Mouse (Mus musculus) heart, embryonic 10.5 days (tissue): ENCODE measurements around the gene Cacng2. TPM values are rescaled to one million over a fixed set of nuclear protein-coding genes. Genes with fewer than 3 reads are reported as not detected.

Experiments used
- DNase-seq: peaks from one replicate; pipeline ENCODE4 v3.0.0-alpha.2; 2017; ENCODE audit warnings: low spot score
- H3K27ac ChIP-seq: fragments of 300-500 bp; sonication (generic); 2 replicates; pipeline ENCODE4 v1.5.1; 2016; ENCODE audit warnings: mild to moderate bottlenecking
- H3K27me3 ChIP-seq: fragments of 300-500 bp; sonication (generic); 2 replicates; pipeline ENCODE4 v1.6.1; 2016; ENCODE audit warnings: mild to moderate bottlenecking; ENCODE audit not compliant: poor library complexity, insufficient read depth, severe bottlenecking
- H3K36me3 ChIP-seq: fragments of 300-500 bp; sonication (generic); 2 replicates; pipeline ENCODE4 v1.6.1; 2016; ENCODE audit warnings: mild to moderate bottlenecking, moderate library complexity
- H3K4me1 ChIP-seq: fragments of 300-500 bp; sonication (generic); 2 replicates; pipeline ENCODE4 v1.6.1; 2016; ENCODE audit warnings: mild to moderate bottlenecking
- H3K4me3 ChIP-seq: fragments of 300-500 bp; sonication (generic); 2 replicates; pipeline ENCODE4 v1.5.1; 2016; ENCODE audit warnings: mild to moderate bottlenecking, moderate library complexity
- H3K9me3 ChIP-seq: fragments of 300-500 bp; sonication (generic); 2 replicates; pipeline ENCODE4 v1.6.1; 2016; ENCODE audit warnings: mild to moderate bottlenecking, moderate library complexity
- WGBS: fragments of 180-500 bp; shearing (Covaris S2); methylation state at CpG from one replicate; pipeline ENCODE4 v1.1.7; 2016; 5-methylcytosine and 5-hydroxymethylcytosine counted together
- polyA plus RNA-seq: library from polyadenylated mRNA; unstranded; fragments of >200 nt; fragmentation: Nextera tagmentation; extraction: Ambion mirVana; gene quantifications from 2 replicates; pipeline ENCODE4 v1.2.1, GENCODE M21; 2016

Cacng2 gene
- polyA plus RNA-seq, 1 experiment from 2014 or later = not detected

GRCm38 (mm10) chr15:78078776-78079628 is 40.8 kb downstream of the Cacng2 start:
- no peaks in the 10 kb centered on the region for H3K36me3 ChIP-seq
- H3K9me3 ChIP-seq = no peaks in the 10 kb centered on the region
- H3K4me3 ChIP-seq = no peak overlapping the region
- WGBS = 61% methylated on average over 15 of the region's 15 CpGs
- no peak for DNase-seq
- H3K27me3 ChIP-seq = peaks cover 25% of the 10 kb centered on the region
- H3K4me1 ChIP-seq = no peaks in the 10 kb centered on the region
- no peak overlapping the region for H3K27ac ChIP-seq

DNA sequence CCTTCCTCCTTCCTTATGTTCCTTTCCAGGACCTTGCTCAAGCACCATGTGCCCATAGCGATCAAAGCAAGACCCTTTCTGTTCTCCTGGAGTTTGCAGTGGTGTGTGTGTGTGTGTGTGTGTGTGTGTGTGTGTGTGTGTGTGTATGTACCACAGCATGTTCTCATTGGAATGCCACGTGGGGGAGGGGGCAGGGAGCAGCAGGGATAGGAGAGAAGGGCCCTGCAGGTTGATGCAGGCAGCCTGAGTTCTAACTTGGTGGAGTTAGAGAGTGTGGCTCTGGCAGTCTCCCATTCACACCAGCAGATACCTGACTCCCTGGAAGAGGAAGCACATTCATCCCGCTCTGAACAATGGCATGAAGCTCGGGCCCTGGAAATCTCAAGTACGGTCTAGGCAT is 41.6 kb downstream of the Cacng2 start:
- Histone ChIP-seq H3K4me3 (no peak overlapping the region), H3K36me3 (no peaks in the 10 kb centered on the region), H3K9me3 (no peaks in the 10 kb centered on the region), H3K4me1 (no peaks in the 10 kb centered on the region), H3K27ac (no peak overlapping the region), H3K27me3 (peaks cover 25% of the 10 kb centered on the region)
- DNase-seq = no peak
- 56% methylated on average over 4 of the region's 5 CpGs for WGBS

- Histone ChIP-seq H3K4me1 (no peaks in the 10 kb centered on the region), H3K27me3 (peaks cover 15% of the 10 kb centered on the region), H3K9me3 (no peaks in the 10 kb centered on the region), H3K4me3 (no peak overlapping the region), H3K27ac (no peak overlapping the region), H3K36me3 (no peaks in the 10 kb centered on the region)
- 31% methylated on average over 3 of the region's 3 CpGs for WGBS
- no peak for DNase-seq
These were observed 43.9 kb downstream of the Cacng2 start for GRCm38 (mm10) chr15:78075921-78076320.

- DNase-seq = no peak
- Histone ChIP-seq H3K27me3 (no peaks in the 10 kb centered on the region; the same call in 1 of the 2 replicates), H3K27ac (no peak overlapping the region), H3K4me3 (no peak overlapping the region), H3K4me1 (no peaks in the 10 kb centered on the region), H3K36me3 (no peaks in the 10 kb centered on the region), H3K9me3 (no peaks in the 10 kb centered on the region)
- 87% methylated on average over 7 of the region's 7 CpGs for WGBS
These were observed 46.7 kb downstream of the Cacng2 start for GRCm38 (mm10) chr15:78073109-78073508.

DNA sequence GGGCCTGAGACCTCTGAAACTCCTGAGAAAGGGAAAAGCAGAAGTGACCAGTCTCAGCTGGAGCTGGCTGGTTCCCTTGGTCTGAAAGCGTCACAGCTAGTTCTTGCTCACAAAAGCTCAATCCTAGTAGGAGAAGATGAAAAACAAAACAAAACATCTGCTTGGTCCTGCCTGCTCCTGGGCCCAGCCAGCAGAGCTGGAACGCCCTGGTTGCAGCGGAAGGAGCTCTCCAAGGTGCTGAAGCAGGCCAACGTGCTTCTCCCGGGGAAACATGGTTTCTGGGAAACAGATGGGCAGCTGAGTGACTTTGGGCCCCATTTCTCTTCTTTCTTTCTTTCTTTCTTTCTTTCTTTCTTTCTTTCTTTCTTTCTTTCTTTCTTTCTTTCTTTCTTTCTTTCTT is 53.4 kb downstream of the Cacng2 start:
- Histone ChIP-seq H3K4me1 (no peaks in the 10 kb centered on the region), H3K27me3 (no peaks in the 10 kb centered on the region), H3K4me3 (no peak overlapping the region), H3K27ac (no peak overlapping the region), H3K9me3 (no peaks in the 10 kb centered on the region), H3K36me3 (no peaks in the 10 kb centered on the region)
- WGBS = 3% methylated on average over 5 of the region's 5 CpGs
- DNase-seq = peak; percentile 81

DNA sequence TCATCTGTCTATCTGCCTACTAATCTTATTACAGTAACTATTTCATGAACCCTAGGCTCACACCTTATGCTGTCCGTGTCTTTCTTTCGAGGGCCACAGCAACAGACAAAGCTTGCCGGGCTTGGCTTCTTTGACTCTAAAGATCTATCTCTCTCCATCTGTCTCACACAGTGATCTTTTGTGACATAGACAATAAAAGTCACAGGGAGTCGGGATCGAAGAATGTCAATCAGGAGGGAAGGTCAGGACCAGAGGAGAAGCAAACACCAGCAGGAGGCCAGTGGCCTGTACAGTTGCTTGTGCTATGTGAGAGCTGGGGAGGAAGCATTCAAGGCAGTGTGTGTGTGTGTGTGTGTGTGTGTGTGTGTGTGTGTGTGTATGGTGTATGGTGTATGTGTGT is 54.3 kb downstream of the Cacng2 start:
- H3K4me1 ChIP-seq = no peaks in the 10 kb centered on the region
- no peak for DNase-seq
- no peaks in the 10 kb centered on the region for H3K9me3 ChIP-seq
- no peaks in the 10 kb centered on the region for H3K27me3 ChIP-seq
- WGBS = 76% methylated on average over 5 of the region's 5 CpGs
- H3K36me3 ChIP-seq = no peaks in the 10 kb centered on the region
- no peak overlapping the region for H3K27ac ChIP-seq
- H3K4me3 ChIP-seq = no peak overlapping the region

GRCm38 (mm10) chr15:78064340-78064739 is 55.5 kb downstream of the Cacng2 start:
- Histone ChIP-seq H3K9me3 (no peaks in the 10 kb centered on the region), H3K27me3 (no peaks in the 10 kb centered on the region), H3K27ac (no peak overlapping the region), H3K4me1 (no peaks in the 10 kb centered on the region), H3K36me3 (no peaks in the 10 kb centered on the region), H3K4me3 (no peak overlapping the region)
- 47% methylated on average over 6 of the region's 6 CpGs for WGBS
- DNase-seq = no peak

DNA sequence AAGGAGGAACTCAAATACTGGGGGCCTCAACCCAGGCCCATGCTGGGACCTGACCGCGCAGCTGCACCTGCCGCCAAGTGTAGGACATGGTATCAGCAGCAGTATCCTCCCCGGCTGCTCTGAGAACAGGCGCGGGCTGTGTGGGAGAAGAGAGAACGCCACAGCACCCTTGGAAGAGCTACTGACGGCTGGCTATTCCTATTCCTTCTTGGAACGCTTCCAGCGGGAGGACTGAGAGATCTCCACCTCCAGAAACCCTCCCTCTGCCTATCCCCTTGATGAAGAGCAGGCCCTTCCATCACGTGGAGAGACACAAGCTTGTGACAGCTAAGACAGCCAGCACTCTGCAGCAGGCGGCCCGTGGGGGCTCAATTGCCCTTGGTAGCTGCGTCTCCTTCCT is 57.4 kb downstream of the Cacng2 start:
- Histone ChIP-seq H3K9me3 (no peaks in the 10 kb centered on the region), H3K27ac (no peak overlapping the region), H3K27me3 (no peaks in the 10 kb centered on the region), H3K4me1 (no peaks in the 10 kb centered on the region), H3K4me3 (no peak overlapping the region), H3K36me3 (no peaks in the 10 kb centered on the region)
- 67% methylated on average over 14 of the region's 14 CpGs for WGBS
- DNase-seq = no peak

DNA sequence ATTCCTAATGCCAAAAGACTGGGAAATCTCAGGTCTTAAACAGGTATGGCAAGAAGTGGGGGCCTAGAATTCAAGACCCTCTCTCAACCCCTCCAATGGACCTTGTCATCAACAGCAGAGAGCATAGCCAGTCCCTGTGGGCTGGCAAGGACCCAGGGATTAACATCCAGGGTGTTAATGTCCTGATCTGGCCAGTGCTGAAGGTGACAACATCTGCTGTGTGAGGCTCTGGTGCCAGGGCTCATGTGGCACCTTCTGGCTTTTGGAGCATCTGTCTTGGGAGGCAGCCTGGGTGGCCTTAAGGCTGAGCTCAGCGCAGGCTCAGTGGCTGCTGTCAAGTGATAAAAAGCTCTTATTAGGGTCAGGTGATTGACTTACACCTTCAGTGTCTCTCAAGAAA is 62.9 kb downstream of the Cacng2 start:
- WGBS = 80% methylated on average over 1 of the region's 1 CpGs
- no peaks in the 10 kb centered on the region for H3K4me1 ChIP-seq
- no peak for DNase-seq

DNA sequence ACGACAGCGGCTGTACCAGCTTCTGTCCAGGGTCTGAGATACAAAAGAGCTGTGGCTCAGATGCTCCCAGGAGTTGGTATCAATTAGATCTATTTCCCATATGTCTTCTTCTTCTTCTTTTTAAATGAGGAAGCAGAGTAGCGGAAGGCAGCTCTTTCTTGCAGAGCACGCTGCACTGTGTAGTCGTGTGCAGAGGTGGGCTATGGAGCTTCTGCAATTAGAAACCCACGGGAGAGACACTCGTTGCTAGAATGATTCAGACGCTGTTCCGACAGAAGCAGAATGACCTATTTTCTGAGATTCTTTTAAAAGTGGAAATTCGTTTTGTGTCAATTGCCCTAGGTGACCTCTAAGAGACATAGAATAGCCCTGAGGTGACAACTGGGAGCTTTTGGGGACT is 69.1 kb downstream of the Cacng2 start:
- H3K27ac ChIP-seq = no peak overlapping the region
- no peak overlapping the region for H3K4me3 ChIP-seq
- H3K9me3 ChIP-seq = no peaks in the 10 kb centered on the region
- no peaks in the 10 kb centered on the region for H3K36me3 ChIP-seq
- 86% methylated on average over 10 of the region's 10 CpGs for WGBS
- no peaks in the 10 kb centered on the region for H3K27me3 ChIP-seq
- H3K4me1 ChIP-seq = no peaks in the 10 kb centered on the region
- no peak for DNase-seq

More for the DNA sequence above, 62.9 kb downstream of the Cacng2 start:
- H3K36me3 ChIP-seq = no peaks in the 10 kb centered on the region
- no peaks in the 10 kb centered on the region for H3K27me3 ChIP-seq
- no peak overlapping the region for H3K4me3 ChIP-seq
- no peaks in the 10 kb centered on the region for H3K9me3 ChIP-seq
- H3K27ac ChIP-seq = no peak overlapping the region

DNA sequence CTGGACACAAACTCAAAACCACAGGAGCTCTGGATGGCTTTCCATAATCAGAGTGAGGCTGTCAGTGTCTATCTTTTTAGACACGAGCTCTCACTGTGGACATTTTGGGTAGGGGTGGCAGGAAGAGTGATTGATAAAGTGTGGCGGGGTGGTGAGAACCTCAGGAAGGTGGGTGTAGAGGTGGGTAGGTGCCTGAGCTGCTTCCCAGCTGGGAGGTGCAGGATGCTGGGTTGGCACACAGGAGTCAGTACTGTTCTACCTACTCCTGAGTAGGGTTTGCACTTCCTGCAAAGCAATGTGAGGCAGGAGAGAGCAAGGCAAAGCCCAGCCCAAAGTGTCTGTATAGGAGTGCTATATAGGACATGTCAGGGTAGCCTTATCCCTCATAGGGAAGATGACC is 69.9 kb downstream of the Cacng2 start:
- H3K27me3 ChIP-seq = no peaks in the 10 kb centered on the region
- DNase-seq = no peak
- no peaks in the 10 kb centered on the region for H3K4me1 ChIP-seq
- H3K4me3 ChIP-seq = no peak overlapping the region
- H3K36me3 ChIP-seq = no peaks in the 10 kb centered on the region
- H3K9me3 ChIP-seq = no peaks in the 10 kb centered on the region
- no peak overlapping the region for H3K27ac ChIP-seq
- WGBS = 63% methylated on average over 2 of the region's 2 CpGs

- Histone ChIP-seq H3K9me3 (no peaks in the 10 kb centered on the region), H3K27ac (no peak overlapping the region), H3K4me3 (no peak overlapping the region), H3K36me3 (no peaks in the 10 kb centered on the region), H3K4me1 (no peaks in the 10 kb centered on the region), H3K27me3 (no peaks in the 10 kb centered on the region)
- DNase-seq = no peak
- 61% methylated on average over 7 of the region's 7 CpGs for WGBS
These were observed 74.0 kb downstream of the Cacng2 start for GRCm38 (mm10) chr15:78045842-78046241.

DNA sequence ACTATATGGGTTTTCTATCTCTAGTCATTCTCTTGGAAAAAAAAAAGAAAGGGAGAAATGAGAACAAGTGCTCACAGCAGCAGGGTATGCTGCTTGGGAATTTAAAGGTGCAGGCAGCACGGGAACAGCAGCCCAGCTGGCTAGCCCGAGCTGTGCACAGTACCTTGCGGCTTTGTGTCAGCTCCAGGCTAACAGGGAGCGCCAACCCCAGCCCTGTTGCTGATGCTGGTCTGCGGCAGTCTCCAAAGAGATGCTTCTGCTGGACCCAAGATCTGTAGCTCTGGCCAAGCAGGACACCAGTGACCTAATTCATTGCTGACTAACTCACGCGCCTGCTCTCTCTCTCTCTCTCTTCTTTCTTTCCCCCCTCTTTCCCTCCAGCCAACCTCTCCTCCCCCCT is 74.5 kb downstream of the Cacng2 start:
- no peak overlapping the region for H3K27ac ChIP-seq
- no peak for DNase-seq
- no peaks in the 10 kb centered on the region for H3K9me3 ChIP-seq
- no peak overlapping the region for H3K4me3 ChIP-seq
- no peaks in the 10 kb centered on the region for H3K4me1 ChIP-seq
- no peaks in the 10 kb centered on the region for H3K36me3 ChIP-seq
- no peaks in the 10 kb centered on the region for H3K27me3 ChIP-seq
- 68% methylated on average over 7 of the region's 7 CpGs for WGBS

- Histone ChIP-seq H3K27ac (no peak overlapping the region), H3K27me3 (no peaks in the 10 kb centered on the region), H3K36me3 (no peaks in the 10 kb centered on the region), H3K4me1 (no peaks in the 10 kb centered on the region), H3K4me3 (no peak overlapping the region), H3K9me3 (no peaks in the 10 kb centered on the region)
- DNase-seq = no peak
- 76% methylated on average over 6 of the region's 6 CpGs for WGBS
These were observed 75.0 kb downstream of the Cacng2 start for GRCm38 (mm10) chr15:78044826-78045225.
